Mouse (Mus musculus) spleen, adult 2 months (tissue): Measurements from ENCODE around the gene Rassf1.

Source experiments
- CTCF ChIP-seq: fragments of 200-500 bp; IDR thresholded peaks from 2 replicates; pipeline ENCODE4 v1.5.1; 2011; ENCODE audit warnings: mild to moderate bottlenecking, inconsistent platforms; ENCODE audit not compliant: insufficient read depth, insufficient read length, insufficient replicate concordance; ENCODE audit errors: extremely low read depth
- POLR2A ChIP-seq: fragments of 200-500 bp; IDR thresholded peaks from 2 replicates; pipeline ENCODE4 v1.6.1; 2011; ENCODE audit warnings: low read depth, low read length, inconsistent platforms

GRCm38 (mm10) chr9:107556346-107556745 is 5.0 kb downstream of the Rassf1 start:
- TF ChIP-seq CTCF (no peak), POLR2A (no peak)
